Mouse (Mus musculus) mouse embryonic stem cell (cell line): ENCODE measurements around the gene Tbxa2r.

Source experiments
- in situ Hi-C, 2 experiments: fragments of 300-500 bp; cut with MboI; formaldehyde crosslinking; loops; 1 replicate in 1 of 2; 3 replicates in 1 of 2; pipeline ENCODE4 v1.14.3; 2019 to 2020; ENCODE audit warnings: low sequenced_read_pairs in 2 of 2, low pct_unique_long_range_greater_than_20kb in 1 of 2, mixed read lengths in 1 of 2; ENCODE audit not compliant: unreplicated experiment in 1 of 2

Gene Tbxa2r

GRCm38 (mm10) chr10:81378553-81379182 is 50.1 kb downstream of the Tbxa2r start:
- in situ Hi-C loops = no loop called here

- in situ Hi-C loops = no loop called here
Observed at GRCm38 (mm10) chr10:81379183-81379553, 50.6 kb downstream of the Tbxa2r start.

- in situ Hi-C loops = no loop called here
Observed at GRCm38 (mm10) chr10:81379809-81380378, 51.4 kb downstream of the Tbxa2r start.

GRCm38 (mm10) chr10:81382039-81382438 is 53.5 kb downstream of the Tbxa2r start:
- in situ Hi-C loops = no loop called here

- in situ Hi-C loops = no loop called here
Observed at GRCm38 (mm10) chr10:81383802-81384604, 55.5 kb downstream of the Tbxa2r start, which contains the start of the genes Dohh and Gm48551. TSS of gene Dohh (plus strand) at chr10:81384428. TSS of gene Gm48551 (plus strand) at chr10:81384466.

GRCm38 (mm10) chr10:81384605-81384982 is 56.1 kb downstream of the Tbxa2r start:
- in situ Hi-C loops = no loop called here
